Mouse (Mus musculus): Measurements from ENCODE around the gene Ly6g5b. TPM values are rescaled to one million over a fixed set of nuclear protein-coding genes. Genes with fewer than 3 reads are reported as not detected.

Gene Ly6g5b
- polyA plus RNA-seq, 1 experiment = 3.1 TPM

GRCm38 (mm10) chr17:35096597-35096996, 18.6 kb downstream of the Ly6g5b start:
- Histone ChIP-seq H3K27me3 (ENCODE audit: control insufficient read depth, insufficient read depth, low read length) (no peaks in the 10 kb centered on the region), H3K36me3 (ENCODE audit: control insufficient read depth, insufficient read depth, low read length) (no peaks in the 10 kb centered on the region; the same call in none of the 2 replicates), H3K4me1 (ENCODE audit: control insufficient read depth, insufficient read depth, low read length) (no peaks in the 10 kb centered on the region), H3K4me3 (ENCODE audit: control insufficient read depth, low read depth, low read length) (no peak overlapping the region), H3K27ac (ENCODE audit: control insufficient read depth, insufficient read depth, low read depth, low read length) (no peak overlapping the region)
- no peak for TF ChIP-seq POLR2A (IDR thresholded peaks at IDR 0.05; ENCODE audit: control insufficient read depth, low read depth, low read length)
- no peak for TF ChIP-seq CTCF (IDR thresholded peaks at IDR 0.05; ENCODE audit: control insufficient read depth, insufficient read depth, insufficient replicate concordance, low read depth, low read length)

- Histone ChIP-seq H3K4me3 (ENCODE audit: control insufficient read depth, low read depth, low read length) (no peak overlapping the region), H3K36me3 (ENCODE audit: control insufficient read depth, insufficient read depth, low read length) (no peaks in the 10 kb centered on the region; the same call in none of the 2 replicates)
Measured at GRCm38 (mm10) chr17:35094475-35095365, 20.5 kb downstream of the Ly6g5b start.

GRCm38 (mm10) chr17:35092403-35093198, 22.6 kb downstream of the Ly6g5b start:
- Histone ChIP-seq H3K4me3 (ENCODE audit: control insufficient read depth, low read depth, low read length) (no peak overlapping the region), H3K4me1 (ENCODE audit: control insufficient read depth, insufficient read depth, low read length) (peaks cover 5% of the 10 kb centered on the region; the same call in 1 of the 2 replicates), H3K27ac (ENCODE audit: control insufficient read depth, insufficient read depth, low read depth, low read length) (no peak overlapping the region), H3K27me3 (ENCODE audit: control insufficient read depth, insufficient read depth, low read length) (no peaks in the 10 kb centered on the region), H3K36me3 (ENCODE audit: control insufficient read depth, insufficient read depth, low read length) (no peaks in the 10 kb centered on the region; the same call in none of the 2 replicates)
- TF ChIP-seq POLR2A (IDR thresholded peaks at IDR 0.05; ENCODE audit: control insufficient read depth, low read depth, low read length) (no peak), CTCF (IDR thresholded peaks at IDR 0.05; ENCODE audit: control insufficient read depth, insufficient read depth, insufficient replicate concordance, low read depth, low read length) (no peak)

More at GRCm38 (mm10) chr17:35094475-35095365, 20.5 kb downstream of the Ly6g5b start:
- Histone ChIP-seq H3K27me3 (ENCODE audit: control insufficient read depth, insufficient read depth, low read length) (no peaks in the 10 kb centered on the region), H3K27ac (ENCODE audit: control insufficient read depth, insufficient read depth, low read depth, low read length) (no peak overlapping the region), H3K4me1 (ENCODE audit: control insufficient read depth, insufficient read depth, low read length) (peaks cover 5% of the 10 kb centered on the region; the same call in 1 of the 2 replicates)
- TF ChIP-seq CTCF (IDR thresholded peaks at IDR 0.05; ENCODE audit: control insufficient read depth, insufficient read depth, insufficient replicate concordance, low read depth, low read length) (no peak), POLR2A (IDR thresholded peaks at IDR 0.05; ENCODE audit: control insufficient read depth, low read depth, low read length) (no peak)

- Histone ChIP-seq H3K4me1 (ENCODE audit: control insufficient read depth, insufficient read depth, low read length) (peaks cover 5% of the 10 kb centered on the region; the same call in 1 of the 2 replicates), H3K27me3 (ENCODE audit: control insufficient read depth, insufficient read depth, low read length) (no peaks in the 10 kb centered on the region), H3K4me3 (ENCODE audit: control insufficient read depth, low read depth, low read length) (no peak overlapping the region), H3K27ac (ENCODE audit: control insufficient read depth, insufficient read depth, low read depth, low read length) (no peak overlapping the region), H3K36me3 (ENCODE audit: control insufficient read depth, insufficient read depth, low read length) (no peaks in the 10 kb centered on the region; the same call in 1 of the 2 replicates)
- TF ChIP-seq POLR2A (IDR thresholded peaks at IDR 0.05; ENCODE audit: control insufficient read depth, low read depth, low read length) (no peak), CTCF (IDR thresholded peaks at IDR 0.05; ENCODE audit: control insufficient read depth, insufficient read depth, insufficient replicate concordance, low read depth, low read length) (no peak)
Measured at GRCm38 (mm10) chr17:35090166-35090932, 24.9 kb downstream of the Ly6g5b start.

GRCm38 (mm10) chr17:35088825-35089644, 26.2 kb downstream of the Ly6g5b start, which contains the start of gene Abhd16a:
Gene Abhd16a (plus strand): TSS chr17:35089263.
- no peak for TF ChIP-seq CTCF (IDR thresholded peaks at IDR 0.05; ENCODE audit: control insufficient read depth, insufficient read depth, insufficient replicate concordance, low read depth, low read length)
- peak; percentile 90 for TF ChIP-seq POLR2A (IDR thresholded peaks at IDR 0.05; ENCODE audit: control insufficient read depth, low read depth, low read length)
- Histone ChIP-seq H3K27ac (ENCODE audit: control insufficient read depth, insufficient read depth, low read depth, low read length) (peak within 1 kb of the TSS; percentile 92), H3K4me1 (ENCODE audit: control insufficient read depth, insufficient read depth, low read length) (peaks cover 5% of the 10 kb centered on the region; the same call in 1 of the 2 replicates), H3K27me3 (ENCODE audit: control insufficient read depth, insufficient read depth, low read length) (no peaks in the 10 kb centered on the region), H3K4me3 (ENCODE audit: control insufficient read depth, low read depth, low read length) (peak within 1 kb of the TSS; percentile 90), H3K36me3 (ENCODE audit: control insufficient read depth, insufficient read depth, low read length) (no peaks in the 10 kb centered on the region; the same call in 1 of the 2 replicates)

GRCm38 (mm10) chr17:35088151-35088550, 27.1 kb downstream of the Ly6g5b start:
- H3K27ac ChIP-seq (ENCODE audit: control insufficient read depth, insufficient read depth, low read depth, low read length) = no peak overlapping the region
- no peaks in the 10 kb centered on the region; the same call in 1 of the 2 replicates for H3K36me3 ChIP-seq (ENCODE audit: control insufficient read depth, insufficient read depth, low read length)
- TF ChIP-seq POLR2A (IDR thresholded peaks at IDR 0.05; ENCODE audit: control insufficient read depth, low read depth, low read length) = no peak
- no peak for TF ChIP-seq CTCF (IDR thresholded peaks at IDR 0.05; ENCODE audit: control insufficient read depth, insufficient read depth, insufficient replicate concordance, low read depth, low read length)
- no peak overlapping the region for H3K4me3 ChIP-seq (ENCODE audit: control insufficient read depth, low read depth, low read length)
- H3K4me1 ChIP-seq (ENCODE audit: control insufficient read depth, insufficient read depth, low read length) = peaks cover 5% of the 10 kb centered on the region; the same call in 1 of the 2 replicates
- no peaks in the 10 kb centered on the region for H3K27me3 ChIP-seq (ENCODE audit: control insufficient read depth, insufficient read depth, low read length)
